ENCODE assay signal across 21 mouse cellular contexts in genomic region chr17:78366070-78366469, GRCm38 (mm10).
"Had no signal": no experiment of that assay in that cellular context is flagged by ENCODE, and none has a peak within 500 bp of the region (broad histone marks: within the 10 kb centered on the region; RNA-seq: fewer than 3 reads in every experiment).

No protein-coding gene starts in this region.

- ATAC-seq: liver, postnatal 0 days; midbrain, embryonic 15.5 days had no signal

- DNase-seq: kidney, adult 11 months; kidney, adult 8-10 months; kidney, postnatal 14 days; kidney, postnatal 4 days; liver; liver, postnatal 0 days; lung, postnatal 10 days; lung, postnatal 36 days; right cerebral cortex, adult 18-20 months; right cerebral cortex, postnatal 14 days; right cerebral cortex, postnatal 4 days; thymus, postnatal 36 days had no signal

- H3K9me3 ChIP-seq: limb, embryonic 10.5 days; limb, embryonic 13.5 days; lung, embryonic 15.5 days; midbrain, embryonic 12.5 days; midbrain, embryonic 15.5 days; neural tube, embryonic 12.5 days; neural tube, embryonic 15.5 days; stomach, embryonic 15.5 days had no signal

- H3K4me2 ChIP-seq: limb, embryonic 13.5 days; lung, embryonic 15.5 days; midbrain, embryonic 12.5 days; midbrain, embryonic 15.5 days; neural tube, embryonic 12.5 days; neural tube, embryonic 15.5 days; stomach, embryonic 15.5 days had no signal

- H3K4me3 ChIP-seq: limb, embryonic 10.5 days; limb, embryonic 13.5 days; lung, embryonic 15.5 days; midbrain, embryonic 12.5 days; midbrain, embryonic 15.5 days; neural tube, embryonic 12.5 days; neural tube, embryonic 15.5 days; stomach, embryonic 15.5 days had no signal

- H3K4me1 ChIP-seq: midbrain, embryonic 12.5 days; midbrain, embryonic 15.5 days; neural tube, embryonic 12.5 days; neural tube, embryonic 15.5 days; stomach, embryonic 15.5 days had no signal

- H3K27ac ChIP-seq: limb, embryonic 10.5 days; limb, embryonic 13.5 days; liver, embryonic 14.5 days; lung, embryonic 15.5 days; midbrain, embryonic 12.5 days; midbrain, embryonic 15.5 days; neural tube, embryonic 12.5 days; neural tube, embryonic 15.5 days; stomach, embryonic 15.5 days had no signal

- H3K9ac ChIP-seq: limb, embryonic 13.5 days; liver, embryonic 14.5 days; liver, postnatal 0 days; lung, embryonic 15.5 days; midbrain, embryonic 12.5 days; midbrain, embryonic 15.5 days; neural tube, embryonic 12.5 days; neural tube, embryonic 15.5 days; stomach, embryonic 15.5 days had no signal

- H3K27me3 ChIP-seq: limb, embryonic 13.5 days; lung, embryonic 15.5 days; midbrain, embryonic 12.5 days; midbrain, embryonic 15.5 days; neural tube, embryonic 12.5 days; neural tube, embryonic 15.5 days; stomach, embryonic 15.5 days had no signal
